Mouse (Mus musculus) ES-E14 (cell line): ENCODE data around the gene Olfr1413. TPM values are rescaled to one million over a fixed set of nuclear protein-coding genes. Genes with fewer than 3 reads are reported as not detected.

Experiments used
- DNase-seq: peaks from one replicate; pipeline ENCODE4 v3.0.0-alpha.2; 2013; ENCODE audit warnings: low read depth, low spot score
- H3K27ac ChIP-seq: 2 replicates; pipeline ENCODE4 v1.5.1; 2012; ENCODE audit warnings: low read depth, mild to moderate bottlenecking, low read length, moderate library complexity, mixed read lengths; ENCODE audit not compliant: poor library complexity, insufficient read depth, severe bottlenecking
- H3K36me3 ChIP-seq: 2 replicates; pipeline ENCODE4 v1.6.1; 2012; ENCODE audit warnings: mild to moderate bottlenecking, low read length, moderate library complexity, mixed read lengths; ENCODE audit not compliant: control insufficient read depth, poor library complexity, insufficient read depth, severe bottlenecking
- H3K4me1 ChIP-seq, 2 experiments: fragments of 150-350 bp in 1 of 2; sonication (generic) in 1 of 2; 2 replicates each; pipeline ENCODE4 v1.6.1; 2012; ENCODE audit warnings: low read length in 2 of 2, mild to moderate bottlenecking in 1 of 2, mixed read lengths in 1 of 2; ENCODE audit not compliant: control insufficient read depth in 2 of 2, insufficient read depth in 2 of 2, poor library complexity in 1 of 2
- H3K4me3 ChIP-seq, 2 experiments: fragments of 150-350 bp in 1 of 2; sonication (generic) in 1 of 2; 2 replicates each; pipeline ENCODE4 v1.5.1; 2012; ENCODE audit warnings: low read length in 2 of 2, low read depth in 1 of 2, mild to moderate bottlenecking in 1 of 2, mixed read lengths in 1 of 2; ENCODE audit not compliant: insufficient read depth in 1 of 2, poor library complexity in 1 of 2, severe bottlenecking in 1 of 2
- H3K9ac ChIP-seq: 2 replicates; pipeline ENCODE4 v1.6.1; 2012; ENCODE audit warnings: low read depth, mild to moderate bottlenecking, low read length, mixed read lengths; ENCODE audit not compliant: poor library complexity, insufficient read depth, severe bottlenecking
- H3K9me3 ChIP-seq: fragments of 150-350 bp; sonication (generic); 2 replicates; pipeline ENCODE4 v1.6.1; 2012; ENCODE audit warnings: low read depth, mild to moderate bottlenecking, low read length; ENCODE audit not compliant: control insufficient read depth, insufficient read depth
- CHD2 ChIP-seq: IDR thresholded peaks from 2 replicates; pipeline ENCODE4 v1.6.1; 2014; ENCODE audit warnings: mild to moderate bottlenecking, low read depth, low read length, inconsistent platforms
- HCFC1 ChIP-seq: IDR thresholded peaks from 2 replicates; pipeline ENCODE4 v1.6.1; 2012; ENCODE audit warnings: low read length, inconsistent platforms, borderline replicate concordance; ENCODE audit not compliant: insufficient read depth
- MAFK ChIP-seq: IDR thresholded peaks from 2 replicates; pipeline ENCODE4 v1.6.1; 2014; ENCODE audit warnings: mild to moderate bottlenecking, low read depth, low read length, inconsistent platforms; ENCODE audit not compliant: insufficient read depth
- ZC3H11A ChIP-seq: IDR thresholded peaks from 2 replicates; pipeline ENCODE4 v1.6.1; 2012; ENCODE audit warnings: low read depth, mild to moderate bottlenecking, inconsistent platforms, low read length, borderline replicate concordance
- ZNF384 ChIP-seq: IDR thresholded peaks from 2 replicates; pipeline ENCODE4 v1.6.1; 2012; ENCODE audit warnings: low read depth, low read length, inconsistent platforms
- in situ Hi-C, 2 experiments: fragments of 600-800 bp; cut with MboI; formaldehyde crosslinking; loops; one replicate each; pipeline ENCODE4 v1.15.1; 2025; ENCODE audit warnings: low sequenced_read_pairs in 2 of 2, inconsistent platforms in 1 of 2; ENCODE audit not compliant: unreplicated experiment in 2 of 2
- total RNA-seq: library from RNA; depleted of rRNA; stranded (reverse); fragments of 300-350 nt; gene quantifications from 2 replicates; pipeline ENCODE4 v1.2.3, GENCODE M21; 2012; rRNA removed

Olfr1413 gene
- total RNA-seq, 1 experiment = not detected

DNA sequence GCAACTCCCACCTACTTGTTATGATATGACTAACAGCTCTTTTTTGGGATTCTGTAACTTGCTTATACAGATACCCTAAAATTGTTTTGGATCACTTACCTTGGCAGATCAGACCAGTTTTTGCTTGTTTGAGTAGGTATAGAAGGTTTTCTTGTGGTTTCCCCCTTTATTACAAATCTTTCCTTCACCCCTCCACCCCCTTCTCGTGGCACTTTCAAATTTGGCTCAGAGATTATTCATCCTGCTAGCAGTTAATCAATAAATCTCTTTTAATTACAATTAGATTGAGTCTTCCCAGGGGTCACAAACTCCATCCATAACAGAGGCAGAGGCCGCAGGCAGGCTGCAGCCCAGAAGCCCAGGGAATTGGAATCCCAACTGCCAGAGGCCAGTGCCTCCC is 46.4 kb downstream of the Olfr1413 start, which contains the start of gene Olfr12:
Gene Olfr12 (plus strand): TSS at position 301 of the 400 bp plus-strand sequence.
- Histone ChIP-seq H3K36me3 (no peaks in the 10 kb centered on the region), H3K4me1 (no peaks in the 10 kb centered on the region), H3K9me3 (no peaks in the 10 kb centered on the region), H3K4me3 (no peak within 1 kb of the TSS), H3K27ac (no peak within 1 kb of the TSS), H3K9ac (no peak within 1 kb of the TSS)
- in situ Hi-C loops = no loop called here
- TF ChIP-seq MAFK (0 out of 2 replicates have a peak, but pooled peaks have one; percentile 60), ZC3H11A (no peak), HCFC1 (no peak)
- DNase-seq = no peak

DNA sequence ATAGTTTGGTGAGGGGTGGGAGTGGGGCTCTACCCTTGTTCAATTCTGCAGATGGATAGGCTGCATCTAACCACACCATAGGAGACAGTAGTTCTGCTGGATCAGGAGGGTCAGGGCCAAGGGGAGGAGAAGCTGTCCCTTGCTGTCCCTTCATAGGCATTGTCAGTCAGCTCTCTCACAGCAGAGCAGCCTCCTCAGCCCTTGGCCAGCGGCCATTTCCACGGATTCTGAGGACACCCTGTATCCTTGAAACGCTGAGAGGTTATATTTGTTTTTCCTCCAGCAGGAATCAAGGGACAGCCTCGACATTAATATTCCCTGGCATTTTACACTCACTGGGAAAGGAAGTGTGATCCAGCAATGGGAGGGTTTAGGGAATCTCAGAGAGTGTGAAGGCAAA is 47.2 kb downstream of the Olfr1413 start:
- Histone ChIP-seq H3K4me1 (no peaks in the 10 kb centered on the region), H3K36me3 (no peaks in the 10 kb centered on the region), H3K4me3 (no peak overlapping the region), H3K9ac (no peak overlapping the region), H3K9me3 (no peaks in the 10 kb centered on the region), H3K27ac (no peak overlapping the region)
- no peak for DNase-seq
- TF ChIP-seq MAFK (no peak), CHD2 (no peak), ZC3H11A (no peak), HCFC1 (no peak), ZNF384 (no peak)
- in situ Hi-C loops = no loop called here

Other genes with a start within 250 kb of the Olfr1413 start
- 123 and 136 TPM in 2 replicates for gene Ndufa10, start 97.5 kb upstream of the Olfr1413 start, total RNA-seq
- not detected in 2 replicates for gene Olfr1416, start 86.2 kb upstream of the Olfr1413 start, total RNA-seq
- not detected in 2 replicates for gene Olfr1415, start 75.2 kb upstream of the Olfr1413 start, total RNA-seq
- gene Olfr1414, start 52.7 kb upstream of the Olfr1413 start, total RNA-seq = not detected in 2 replicates
- gene Olfr1412, start 14.5 kb downstream of the Olfr1413 start, total RNA-seq = not detected in 2 replicates
- not detected in 2 replicates for gene Olfr1411, start 23.1 kb downstream of the Olfr1413 start, total RNA-seq
- gene Olfr1410, start 34.5 kb downstream of the Olfr1413 start, total RNA-seq = 0.05 and 0.09 TPM in 2 replicates
- gene Olfr12, start 46.5 kb downstream of the Olfr1413 start, total RNA-seq = 0.05 and 0.22 TPM in 2 replicates
- 124 and 176 TPM in 2 replicates for gene Cops9, start 70.7 kb downstream of the Olfr1413 start, total RNA-seq
- 0.26 TPM in 1 of 2 replicates, not detected in the other for gene Otos, start 77.5 kb downstream of the Olfr1413 start, total RNA-seq